Mouse (Mus musculus): ENCODE results near the gene Sirt6. TPM values are rescaled to one million over a fixed set of nuclear protein-coding genes. Genes with fewer than 3 reads are reported as not detected.
"Not testable (repeated sequence)": the region's sequence is repeated elsewhere in the genome, so short reads cannot be mapped to it uniquely, and the experiment has no call there.

Gene Sirt6
- total RNA-seq (2021): 10 to 100 TPM; 22.7 to 29.4 TPM

DNA sequence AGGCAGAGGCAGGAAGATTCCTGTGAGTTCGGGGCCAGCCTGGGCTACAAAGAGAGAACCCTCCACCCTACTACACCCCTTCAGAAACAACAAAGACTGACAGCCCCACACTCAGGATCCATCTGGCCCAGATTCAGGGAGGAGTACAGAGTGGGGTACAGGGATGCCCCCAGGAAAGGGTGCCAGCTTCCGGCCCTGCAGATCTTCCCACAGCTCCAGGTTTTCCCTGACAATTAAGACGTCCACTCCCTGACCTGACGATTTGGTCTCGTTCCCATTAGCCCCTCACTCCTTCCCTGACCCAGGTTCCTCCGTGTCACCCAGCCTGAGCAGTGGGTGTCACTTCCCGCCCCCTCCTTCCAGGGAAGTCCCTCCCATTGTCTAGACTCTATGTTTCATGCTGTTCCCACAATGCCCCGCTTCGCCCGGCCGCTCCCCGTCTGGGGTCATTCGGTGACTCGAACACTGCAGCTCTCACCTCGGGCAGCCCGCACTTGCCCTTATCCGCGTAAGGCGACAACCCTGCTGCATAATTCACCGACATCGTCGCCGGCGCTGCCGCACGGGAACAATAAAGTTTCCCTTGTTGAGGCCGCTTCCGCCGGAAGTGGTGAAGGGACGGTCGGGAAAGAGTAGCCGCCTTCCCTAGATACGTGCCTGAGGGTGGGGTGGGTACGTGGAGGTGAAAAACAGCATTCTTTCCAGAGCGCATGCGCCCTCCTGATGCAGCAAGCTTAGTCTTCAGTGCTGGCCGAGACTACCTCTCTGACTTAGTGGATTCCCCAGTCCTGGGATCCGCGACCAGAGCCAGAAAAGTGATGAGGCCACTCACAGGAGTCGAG lies at the start of gene Sirt6:
TSS of gene Sirt6 (minus strand) at position 804 of the 842 bp plus-strand sequence.
- peak; percentile 91 to 93 for DNase-seq (ENCODE audit: low spot score in 2 of 2)
- intact Hi-C loops (cut with DNase I): no loop called here

DNA sequence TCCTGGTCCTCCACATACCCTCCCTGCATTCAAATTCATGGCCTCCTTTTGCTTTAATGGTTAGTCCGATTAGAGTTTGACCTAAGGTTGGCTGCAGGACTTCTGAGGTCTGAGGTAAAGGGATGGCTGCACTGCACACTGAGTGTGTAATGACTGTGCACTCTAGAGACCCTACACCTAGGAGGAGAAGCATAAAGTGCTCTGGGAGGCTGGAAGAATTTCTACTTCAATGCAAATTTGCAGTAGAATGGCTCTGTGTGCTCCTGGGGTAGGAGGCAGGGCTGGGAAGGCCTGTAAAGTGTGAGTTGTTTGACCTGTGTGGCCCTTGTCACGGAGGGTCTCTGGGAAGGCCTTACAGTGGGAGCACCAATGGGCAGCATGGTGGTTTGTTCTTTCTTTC lies 28.6 kb upstream of the Sirt6 start:
- intact Hi-C loops (cut with DNase I): no loop called here
- DNase-seq (ENCODE audit: low spot score in 2 of 2): no peak

DNA sequence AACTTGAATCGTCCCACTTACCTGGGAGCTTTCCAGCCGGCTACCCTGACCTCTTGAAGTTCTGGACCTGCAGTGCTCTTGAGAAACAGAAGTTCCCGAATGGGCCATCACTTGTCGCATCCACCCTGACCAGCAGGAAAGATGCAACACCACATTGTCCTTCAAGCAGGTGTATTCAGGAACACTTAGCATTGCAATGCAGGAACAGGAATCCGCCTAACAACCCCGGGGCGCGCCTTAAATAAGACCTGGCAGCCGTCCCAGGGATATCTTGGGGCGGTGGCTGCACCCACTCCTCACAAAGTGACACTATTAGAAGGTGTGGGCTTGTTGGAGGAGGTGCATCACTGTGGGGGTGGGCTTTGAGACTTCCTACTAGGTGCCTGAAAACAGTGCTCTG lies 27.6 kb upstream of the Sirt6 start:
- DNase-seq (ENCODE audit: low spot score in 2 of 2): no peak

DNA sequence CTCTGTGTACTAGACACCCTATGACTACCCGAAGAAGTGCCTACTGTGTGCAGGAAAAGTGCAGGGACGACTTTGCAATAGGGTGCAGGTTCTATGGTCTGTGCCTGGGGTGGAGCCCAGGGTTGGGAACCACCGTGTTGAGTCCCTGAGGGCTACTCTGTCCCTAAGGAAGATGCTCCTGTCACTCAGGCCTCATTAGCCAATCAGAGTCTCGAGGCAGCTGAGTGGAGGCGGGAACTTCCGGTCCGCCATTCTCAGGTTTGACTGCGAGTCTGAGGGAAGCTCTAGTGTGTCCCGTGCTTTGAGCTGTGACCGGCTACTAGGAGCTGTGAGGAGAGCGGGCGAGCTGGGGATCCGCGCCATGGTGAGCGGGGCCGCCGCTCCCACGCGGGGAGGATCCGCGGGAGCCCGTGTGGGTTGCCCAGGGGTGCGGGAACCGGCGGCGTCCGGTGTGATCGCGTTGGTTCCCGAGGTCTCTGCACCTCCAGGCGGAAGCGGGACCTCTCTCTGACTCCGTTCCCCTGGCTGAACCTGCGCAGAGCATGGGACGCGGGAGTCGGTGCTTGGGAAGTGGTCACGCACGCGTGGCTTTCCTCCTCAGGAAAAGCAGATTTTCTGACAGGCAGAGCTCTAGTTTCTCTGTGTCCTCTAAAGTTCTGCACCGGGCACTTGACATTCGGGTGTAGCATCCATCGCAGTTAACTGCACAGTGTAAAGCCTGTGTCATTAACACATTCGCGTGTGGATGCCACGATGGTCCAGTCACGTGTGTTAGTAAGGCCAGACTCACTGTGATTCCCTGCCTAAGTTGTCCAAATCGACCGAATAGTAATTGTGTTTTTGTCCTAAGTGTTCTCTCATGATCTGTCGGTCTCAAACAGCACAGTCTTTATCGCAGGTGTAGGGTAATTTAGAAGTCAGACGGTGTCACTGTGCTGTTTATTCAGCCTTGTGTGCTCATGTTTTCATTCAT lies 21.5 kb upstream of the Sirt6 start, which contains the start of gene Gm10778:
TSS of gene Gm10778 (plus strand) at position 257 of the 973 bp plus-strand sequence.
- intact Hi-C loops (cut with DNase I): not testable (repeated sequence)
- peak; percentile 85 to 89 for DNase-seq (ENCODE audit: low spot score in 2 of 2)

More for the DNA sequence above, 27.6 kb upstream of the Sirt6 start:
- intact Hi-C loops (cut with DNase I): no loop called here

DNA sequence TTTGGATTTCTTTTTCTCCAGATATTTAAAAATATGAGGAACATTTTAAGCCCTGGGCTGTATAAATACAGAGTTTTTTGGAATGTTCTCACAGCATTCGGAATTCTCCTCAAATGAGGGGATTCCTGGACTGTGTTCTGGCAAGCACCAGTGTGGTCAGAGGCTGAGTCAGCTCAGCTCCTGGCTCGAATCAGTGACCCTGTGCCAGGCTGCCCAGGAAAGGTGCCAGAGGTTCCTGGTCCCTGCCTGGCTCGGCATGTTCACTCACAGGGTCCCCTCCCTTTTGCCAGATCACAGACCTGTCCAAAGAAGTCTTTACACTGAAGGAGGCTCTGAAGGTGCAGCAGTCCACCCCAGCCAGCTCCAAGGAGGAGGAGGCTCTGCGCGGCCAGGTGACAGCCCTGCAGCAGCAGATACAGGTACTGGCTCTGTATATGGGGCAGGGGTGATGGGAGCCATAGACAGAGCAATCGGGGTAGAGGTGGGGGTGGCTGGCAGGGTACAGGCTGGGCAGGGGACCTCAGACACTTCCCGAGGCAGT lies 18.5 kb upstream of the Sirt6 start:
- no peak for DNase-seq (ENCODE audit: low spot score in 2 of 2)
- intact Hi-C loops (cut with DNase I): no loop called here

DNA sequence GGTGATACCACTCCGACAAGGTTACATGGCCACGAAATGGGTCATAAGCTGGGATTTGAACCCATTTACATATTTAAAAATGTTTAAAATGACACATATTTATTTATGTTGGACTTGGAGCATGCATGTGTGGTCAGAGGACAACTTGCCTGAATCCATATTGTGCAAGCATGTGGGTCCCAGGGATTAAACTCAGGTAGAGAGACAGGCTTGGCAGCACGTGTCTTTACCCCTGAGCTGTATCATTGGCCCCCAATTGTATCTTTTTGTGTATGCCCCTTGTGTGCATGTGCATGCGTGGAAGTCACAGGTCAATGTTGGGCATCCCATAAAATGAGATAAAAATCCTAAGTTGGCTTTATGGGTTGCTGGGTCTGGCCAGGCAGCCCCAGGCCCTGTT lies 17.8 kb upstream of the Sirt6 start:
- intact Hi-C loops (cut with DNase I): no loop called here
- no peak for DNase-seq (ENCODE audit: low spot score in 2 of 2)

DNA sequence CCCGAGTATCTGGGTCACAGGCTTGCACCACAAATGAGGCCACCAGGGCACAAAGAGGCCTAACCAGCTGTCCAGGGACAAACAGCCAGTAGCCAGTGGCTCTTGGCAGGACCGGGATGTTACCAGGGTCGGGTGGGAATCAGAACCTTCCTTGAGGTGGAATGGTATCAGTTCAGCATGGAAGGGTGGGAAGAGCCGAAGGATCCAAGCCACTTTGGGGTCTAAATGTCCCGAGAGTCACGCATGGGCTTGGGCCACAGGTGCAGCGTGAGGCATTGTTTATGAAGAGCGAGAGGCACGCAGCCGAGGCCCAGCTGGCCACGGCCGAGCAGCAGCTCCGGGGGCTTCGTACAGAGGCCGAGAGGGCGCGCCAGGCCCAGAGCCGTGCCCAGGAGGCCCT lies 17.1 kb upstream of the Sirt6 start:
- intact Hi-C loops (cut with DNase I): no loop called here
- peak in 1 of 2 experiments; percentile 6 for DNase-seq (ENCODE audit: low spot score in 2 of 2)

DNA sequence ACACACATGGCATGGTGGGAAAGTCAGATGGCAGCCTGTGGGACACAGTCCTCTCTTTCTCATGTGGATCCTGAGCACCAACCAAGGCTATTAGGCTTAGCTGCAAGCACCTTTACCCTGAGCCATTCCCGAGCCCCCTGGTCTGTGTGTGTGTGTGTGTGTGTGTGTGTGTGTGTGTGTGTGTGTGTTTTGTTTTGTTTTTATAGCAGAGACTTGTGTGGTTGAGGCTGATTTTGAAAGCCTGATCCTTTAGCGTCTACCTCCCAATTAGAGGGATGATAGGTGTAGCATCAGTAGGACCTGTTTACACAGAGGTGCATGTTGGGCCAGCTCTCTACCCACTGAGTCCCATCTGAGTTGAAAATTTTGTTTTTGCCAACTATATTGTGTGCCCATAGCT lies 16.6 kb upstream of the Sirt6 start:
- no peak for DNase-seq (ENCODE audit: low spot score in 2 of 2)
- intact Hi-C loops (cut with DNase I): no loop called here

DNA sequence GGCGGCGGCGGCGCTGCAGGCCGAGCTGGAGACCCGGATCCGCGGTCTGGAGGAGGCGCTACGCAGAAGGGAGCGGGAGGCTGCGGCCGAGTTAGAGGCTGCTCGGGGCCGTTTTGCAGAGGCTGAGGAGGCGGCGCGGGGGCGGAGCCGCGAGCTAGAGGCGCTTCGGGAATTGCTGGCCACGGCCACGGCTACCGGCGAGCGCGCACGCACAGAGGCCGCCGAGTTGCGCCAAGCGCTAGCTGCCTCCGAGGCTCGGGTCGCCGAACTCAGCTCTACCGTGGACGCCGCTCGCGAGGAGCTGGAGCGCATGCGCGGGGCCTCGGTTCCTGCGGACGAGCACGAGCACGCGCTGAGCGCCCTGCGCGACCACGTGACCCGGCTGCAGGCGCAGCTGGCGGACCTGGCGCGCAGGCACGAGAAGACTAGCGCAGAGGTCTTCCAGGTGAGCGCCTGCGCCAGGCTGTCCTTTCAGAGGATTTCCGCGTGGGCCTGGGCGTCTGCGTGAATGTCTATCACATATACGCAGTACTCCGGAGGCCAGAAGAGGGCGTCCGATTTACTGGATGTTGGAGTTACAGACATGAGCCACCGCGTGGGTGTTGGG lies 16.0 kb upstream of the Sirt6 start:
- DNase-seq (ENCODE audit: low spot score in 2 of 2): peak; percentile 95 to 96
- intact Hi-C loops (cut with DNase I): no loop called here

DNA sequence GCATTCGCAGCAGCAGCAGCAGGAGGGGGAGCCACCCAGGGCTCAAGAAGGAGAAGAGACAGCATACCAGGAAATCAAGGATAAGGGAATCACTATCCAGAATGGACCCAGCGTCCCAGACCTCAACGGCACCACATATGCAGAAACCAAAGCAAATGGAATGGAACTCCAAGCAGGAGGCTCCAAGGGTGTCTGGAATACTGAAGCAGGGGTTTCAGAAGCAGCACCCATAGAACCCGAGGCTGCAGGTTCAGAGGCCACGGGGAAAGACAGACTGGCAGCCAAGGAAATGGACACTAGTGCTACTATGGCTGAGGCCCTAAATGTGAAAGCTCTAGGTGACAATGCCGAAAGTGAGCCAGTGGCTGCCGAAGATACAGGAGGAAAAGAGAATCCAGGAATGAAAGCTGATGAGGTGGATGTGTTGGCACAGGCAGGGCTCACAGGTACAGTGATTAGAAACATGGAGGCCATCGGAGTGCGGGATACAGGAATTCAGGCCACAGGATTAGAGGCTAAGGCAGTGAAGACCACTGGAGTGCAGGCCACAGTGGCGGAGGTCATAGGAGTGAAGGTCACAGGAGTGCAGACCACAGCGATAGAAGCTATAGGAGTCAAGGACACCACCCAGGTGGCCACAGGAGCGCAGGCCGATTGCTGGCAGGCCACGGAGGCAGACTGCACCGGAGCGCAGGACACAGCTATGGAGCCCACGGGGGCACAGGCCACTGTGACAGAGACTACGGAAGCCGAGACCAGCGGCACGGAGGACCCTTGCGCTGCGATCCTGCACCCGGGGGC lies 15.3 kb upstream of the Sirt6 start:
- DNase-seq (ENCODE audit: low spot score in 2 of 2): no peak
- intact Hi-C loops (cut with DNase I): no loop called here

DNA sequence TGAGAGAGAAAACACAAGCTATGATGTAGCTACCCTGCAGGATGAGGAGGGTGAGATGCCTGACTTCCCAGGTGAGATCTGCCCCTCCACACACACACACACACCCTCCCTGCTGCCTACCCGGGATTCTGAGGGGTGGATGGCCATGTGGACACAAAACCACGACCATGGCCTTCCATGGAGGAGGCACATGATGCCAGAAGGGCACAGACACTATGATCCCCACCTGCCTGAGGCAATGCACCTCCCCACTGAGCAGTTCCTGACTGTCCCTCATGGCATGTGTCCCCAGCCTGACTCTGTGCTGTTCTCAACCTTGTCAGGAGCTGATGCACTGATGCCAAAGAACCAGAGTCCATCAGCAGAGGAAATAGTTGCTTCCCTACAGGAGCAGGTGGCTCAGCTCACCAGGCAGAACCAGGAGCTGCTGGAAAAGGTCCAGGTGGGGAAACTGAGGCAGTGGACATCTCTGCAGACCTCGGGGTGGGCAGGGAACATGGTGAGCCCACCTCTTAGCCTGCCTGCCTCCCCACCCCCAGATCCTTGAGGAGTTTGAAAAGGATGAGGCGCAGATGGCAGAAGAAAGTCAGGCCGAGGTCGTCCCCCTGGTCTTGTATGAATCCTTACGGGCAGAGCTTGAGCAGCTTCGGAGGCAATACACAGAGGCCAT lies 14.5 kb upstream of the Sirt6 start:
- intact Hi-C loops (cut with DNase I): no loop called here
- DNase-seq (ENCODE audit: low spot score in 2 of 2): peak in 1 of 2 experiments; percentile 8

DNA sequence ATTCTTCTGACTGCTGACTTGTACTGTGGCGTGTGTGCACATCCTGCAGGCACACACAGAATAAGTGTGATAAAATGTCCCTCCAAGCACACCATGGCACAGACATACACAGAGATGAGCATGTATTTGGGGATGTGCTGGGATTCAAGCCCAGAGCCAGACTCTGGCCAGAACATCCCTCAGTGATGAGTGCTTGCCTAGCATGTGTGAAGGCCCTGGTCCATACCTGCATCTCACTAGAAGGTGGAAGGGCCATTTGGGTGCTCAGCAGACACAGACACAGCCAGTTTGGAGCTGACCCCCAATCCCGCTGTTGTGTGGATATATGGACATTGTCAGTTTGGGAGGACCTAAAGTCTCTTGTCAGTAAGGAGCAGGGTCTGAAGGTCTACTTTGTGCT lies 14.0 kb upstream of the Sirt6 start:
- intact Hi-C loops (cut with DNase I): no loop called here
- DNase-seq (ENCODE audit: low spot score in 2 of 2): peak in 1 of 2 experiments; percentile 4

DNA sequence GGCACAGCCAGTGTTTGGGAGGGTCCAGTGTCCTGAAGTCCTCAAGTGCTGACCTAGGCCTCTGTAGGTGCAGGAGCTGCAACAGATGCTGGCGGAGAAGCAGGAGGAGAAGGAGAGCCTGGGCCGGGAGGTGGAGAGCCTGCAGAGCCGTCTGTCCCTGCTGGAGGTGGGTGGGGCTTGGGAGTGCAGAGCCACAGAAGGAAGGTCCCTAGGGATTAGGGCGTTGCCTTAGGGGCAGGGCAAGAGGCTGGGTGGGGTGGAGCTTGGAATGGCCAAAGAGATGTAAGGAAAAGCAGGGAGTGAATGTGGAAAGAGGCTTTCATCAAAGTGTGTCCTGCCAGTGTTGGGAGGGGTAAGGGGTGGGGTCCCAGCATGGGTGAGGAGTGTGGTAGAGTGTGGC lies 13.2 kb upstream of the Sirt6 start:
- DNase-seq (ENCODE audit: low spot score in 2 of 2); intact Hi-C loops (cut with DNase I): not testable (repeated sequence)

DNA sequence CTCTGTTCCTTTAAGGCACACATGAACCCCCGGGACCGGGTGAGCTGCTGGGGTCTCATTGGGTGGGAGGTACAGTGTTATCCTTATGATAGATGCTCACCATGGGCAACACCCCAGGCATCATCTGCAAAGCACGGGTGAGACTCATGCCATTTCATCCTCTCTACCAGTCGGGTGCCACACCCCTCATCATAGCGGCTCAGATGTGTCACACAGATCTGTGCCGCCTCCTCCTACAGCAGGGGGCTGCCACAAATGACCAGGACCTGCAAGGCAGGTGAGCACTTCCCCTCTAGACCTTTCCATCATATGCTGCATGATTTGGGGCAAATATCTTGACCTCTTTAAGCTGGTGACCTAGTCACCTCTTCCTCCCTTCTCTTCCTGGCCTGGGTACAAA lies 10.5 kb upstream of the Sirt6 start:
- intact Hi-C loops (cut with DNase I): no loop called here

DNA sequence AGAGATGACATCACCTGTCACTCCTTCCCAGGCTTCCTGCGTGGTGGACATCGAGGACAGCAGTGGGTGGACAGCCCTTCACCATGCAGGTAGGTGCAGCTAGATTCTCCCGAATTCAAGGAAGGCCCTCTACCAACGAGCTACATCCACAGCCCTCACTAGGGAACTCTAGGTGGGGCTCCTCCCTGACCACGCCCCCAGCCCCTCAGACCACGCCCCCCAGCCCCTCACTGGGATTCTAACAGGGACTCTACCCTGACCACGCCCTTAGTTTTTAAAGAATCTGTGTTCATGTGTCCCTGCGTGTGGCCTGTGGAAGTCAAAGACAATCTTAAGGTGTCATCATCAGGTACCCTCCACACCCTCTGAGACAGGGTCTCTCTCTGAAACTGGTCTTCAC lies 8.7 kb upstream of the Sirt6 start:
- no peak for DNase-seq (ENCODE audit: low spot score in 2 of 2)
- intact Hi-C loops (cut with DNase I): no loop called here

More for the DNA sequence above, 10.5 kb upstream of the Sirt6 start:
- DNase-seq (ENCODE audit: low spot score in 2 of 2): no peak

DNA sequence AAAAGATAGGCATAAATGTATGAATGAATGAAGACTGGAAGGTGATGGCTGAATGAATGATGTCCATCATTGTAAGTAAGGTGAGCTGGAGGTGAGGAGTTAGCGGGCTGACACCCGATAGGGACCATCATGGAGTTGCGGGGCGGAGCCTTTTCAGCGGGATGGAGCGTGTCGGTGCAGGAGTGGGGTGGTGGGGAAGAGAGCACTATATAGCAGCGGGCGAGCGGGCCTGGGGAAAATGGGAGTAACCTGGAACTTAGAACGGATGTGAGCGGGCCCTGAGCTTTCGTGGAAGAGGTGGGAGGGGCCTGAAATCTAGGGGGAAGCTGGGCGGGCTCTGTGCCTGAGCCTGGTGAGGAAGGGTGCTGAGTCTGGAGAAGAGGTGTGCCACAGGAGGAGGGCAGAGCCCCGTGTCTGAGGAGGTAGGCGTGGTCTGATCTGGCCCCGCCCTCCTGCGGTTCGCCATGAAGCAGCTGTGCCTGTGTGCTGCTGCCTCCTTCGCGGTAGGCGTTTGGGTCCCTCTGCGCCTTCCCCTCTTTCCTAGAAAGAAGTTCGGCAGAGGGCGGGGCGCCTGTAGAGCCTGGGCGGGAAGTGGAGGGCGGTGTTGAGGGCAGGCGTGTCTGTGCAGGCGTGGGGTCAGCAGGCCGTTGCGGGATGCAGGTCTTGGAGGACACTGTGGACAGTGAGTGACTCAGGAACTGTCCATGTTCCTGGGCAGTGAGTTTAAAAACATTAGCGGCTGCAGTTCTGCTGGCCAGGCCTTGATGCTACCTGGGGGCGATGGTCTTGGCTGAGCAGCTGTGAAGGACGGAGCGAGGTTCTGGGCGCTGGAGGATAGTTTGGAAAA lies 5.9 kb upstream of the Sirt6 start:
- intact Hi-C loops (cut with DNase I): no loop called here
- peak; percentile 82 for DNase-seq (ENCODE audit: low spot score in 2 of 2)

DNA sequence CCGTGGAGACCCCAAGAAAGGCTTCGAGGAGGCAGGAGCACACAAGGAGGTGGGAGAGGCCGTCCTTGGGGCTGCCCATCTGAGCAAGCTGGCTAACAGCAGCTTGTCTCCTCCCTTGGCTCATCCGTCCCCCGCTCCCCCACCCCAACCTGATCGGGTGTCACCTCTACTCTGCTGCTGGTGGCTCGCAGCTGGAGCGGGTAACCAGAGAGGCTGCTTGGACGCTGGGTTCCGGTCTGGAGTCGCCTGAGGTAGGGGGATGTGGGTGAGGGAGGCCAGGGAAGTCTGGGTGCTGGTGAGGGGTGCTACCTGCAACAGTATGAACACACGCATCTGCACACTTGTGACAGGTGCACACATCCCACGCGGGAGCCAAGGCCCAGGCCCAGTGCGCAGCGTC lies 793 bp upstream of the Sirt6 start, which contains the start of gene Ankrd24:
TSS of gene Ankrd24 (plus strand) at position 151 of the 400 bp plus-strand sequence.
- DNase-seq (ENCODE audit: low spot score in 2 of 2): no peak
- intact Hi-C loops (cut with DNase I): no loop called here

All from left cerebral cortex, postnatal 36 days (tissue).